ENCODE assay signal across 8 mouse cellular contexts in genomic region chr1:72711684-72712083, GRCm38 (mm10). TPM values are rescaled to one million over a fixed set of nuclear protein-coding genes. Genes with fewer than 3 reads are reported as not detected.
DNase-seq lines count a peak whose midpoint lies in the region; ATAC-seq lines count a peak whose summit lies in the region.

No protein-coding gene starts in this region.

- peak overlapping the region; percentile 66 for H3K4me3 ChIP-seq in intestine, embryonic 14.5 days (ENCODE audit: low read depth, low read length)
- peak overlapping the region; percentile 79 for H3K4me3 ChIP-seq in midbrain, embryonic 16.5 days (ENCODE audit: low read depth, low read length)

- H3K4me2 ChIP-seq in intestine, embryonic 14.5 days (ENCODE audit: low read length) = peak overlapping the region; percentile 80
- H3K4me2 ChIP-seq in midbrain, embryonic 16.5 days (ENCODE audit: low read length) = peak overlapping the region; percentile 66

- H3K4me1 ChIP-seq in intestine, embryonic 14.5 days (replicated peaks; ENCODE audit: control insufficient read depth, insufficient read depth, low read length) = peaks cover 9% of the 10 kb centered on the region
- H3K4me1 ChIP-seq in midbrain, embryonic 16.5 days (ENCODE audit: control insufficient read depth, insufficient read depth, low read length) = peaks cover 16% of the 10 kb centered on the region

- ATAC-seq in intestine, embryonic 14.5 days (replicated peaks; ENCODE audit: low FRiP score, low TSS enrichment, low read depth) = no peak
- ATAC-seq in midbrain, embryonic 16.5 days = no peak

- H3K27me3 ChIP-seq in intestine, embryonic 14.5 days (replicated peaks; ENCODE audit: control insufficient read depth, insufficient read depth, low read length) = no peaks in the 10 kb centered on the region
- no peaks in the 10 kb centered on the region for H3K27me3 ChIP-seq in midbrain, embryonic 16.5 days (ENCODE audit: control insufficient read depth, insufficient read depth, low read depth, low read length)

- H3K36me3 ChIP-seq in intestine, embryonic 14.5 days (ENCODE audit: control insufficient read depth, insufficient read depth, low read length) = peaks cover 42% of the 10 kb centered on the region
- H3K36me3 ChIP-seq in midbrain, embryonic 16.5 days (ENCODE audit: control insufficient read depth, insufficient read depth, low read length) = peaks cover 5% of the 10 kb centered on the region; the same call in 1 of the 2 replicates

- peak overlapping the region; percentile 89 for H3K27ac ChIP-seq in intestine, embryonic 14.5 days (ENCODE audit: low read depth)
- H3K27ac ChIP-seq in midbrain, embryonic 16.5 days (ENCODE audit: low read length) = peak overlapping the region; percentile 86

- no peaks in the 10 kb centered on the region for H3K9me3 ChIP-seq in intestine, embryonic 14.5 days (ENCODE audit: control insufficient read depth, low read length)
- no peaks in the 10 kb centered on the region for H3K9me3 ChIP-seq in midbrain, embryonic 16.5 days (replicated peaks; ENCODE audit: control insufficient read depth, low read length, poor library complexity, severe bottlenecking)

- peak overlapping the region; percentile 90 for H3K9ac ChIP-seq in intestine, embryonic 14.5 days (ENCODE audit: low read length)
- H3K9ac ChIP-seq in midbrain, embryonic 16.5 days (ENCODE audit: low read depth, low read length) = peak overlapping the region; percentile 86

- DNase-seq in cerebellum, adult 9-10 months = peak; percentile 33
- DNase-seq in cerebellum, adult 8-10 months = no peak
- peak; percentile 25 for DNase-seq in thymus, postnatal 0 days (ENCODE audit: low spot score)
- DNase-seq in thymus, postnatal 14 days = no peak
- no peak for DNase-seq in intestine, embryonic 14.5 days (ENCODE audit: low spot score)
- no peak for DNase-seq in yolk sac, embryonic 10.5 days (ENCODE audit: low spot score)
- no peak for DNase-seq in kidney, postnatal 36 days

- WGBS in intestine, embryonic 14.5 days = 0% methylated on average over 17 of the region's 17 CpGs
- 2% methylated on average over 17 of the region's 17 CpGs for WGBS in midbrain, embryonic 16.5 days

RNA-seq across cellular contexts. Expression of gene Rpl37a, which starts 0.6 kb away (rescaled TPM):
- 2,771 and 2,781 TPM in 2 replicates for polyA plus RNA-seq in thymus, postnatal 0 days (2015; fragmentation: Nextera tagmentation; extraction: Ambion mirVana)
- polyA plus RNA-seq in intestine, embryonic 14.5 days (2014; fragmentation: Nextera tagmentation; extraction: Ambion mirVana) = 2,411 and 2,681 TPM in 2 replicates
- polyA plus RNA-seq in midbrain, embryonic 16.5 days (2015; fragmentation: Nextera tagmentation; extraction: Ambion mirVana) = 821 and 838 TPM in 2 replicates

RNA-seq across cellular contexts. Expression of gene Ankar, which starts 11.3 kb away (rescaled TPM):
- polyA plus RNA-seq in thymus, postnatal 0 days (2015; fragmentation: Nextera tagmentation; extraction: Ambion mirVana) = not detected in 2 replicates
- not detected in 2 replicates for polyA plus RNA-seq in intestine, embryonic 14.5 days (2014; fragmentation: Nextera tagmentation; extraction: Ambion mirVana)
- 0.05 TPM in 1 of 2 replicates, not detected in the other for polyA plus RNA-seq in midbrain, embryonic 16.5 days (2015; fragmentation: Nextera tagmentation; extraction: Ambion mirVana)

Comparison
In these comparisons a context has a peak if more than half of its experiments do, and no peak if none do; other contexts are left out.
1. DNase-seq: peak in cerebellum, adult 9-10 months (single experiment) and thymus, postnatal 0 days (single experiment); none in cerebellum, adult 8-10 months (single experiment), thymus, postnatal 14 days (single experiment), intestine, embryonic 14.5 days (single experiment), yolk sac, embryonic 10.5 days (single experiment) and kidney, postnatal 36 days (0 of 2).